Mouse (Mus musculus): ENCODE measurements around the gene Drc1. TPM values are rescaled to one million over a fixed set of nuclear protein-coding genes. Genes with fewer than 3 reads are reported as not detected.

Gene Drc1
- under 1 TPM; 0.24 to 0.98 TPM for total RNA-seq (2021)
- long read RNA-seq, experiment 1, partial matches to known transcripts: 0 of 4 reads
- long read RNA-seq, experiment 1, other reads (novel, unspliced or antisense): 4 of 4 reads
- long read RNA-seq, experiment 2: 0 reads

DNA sequence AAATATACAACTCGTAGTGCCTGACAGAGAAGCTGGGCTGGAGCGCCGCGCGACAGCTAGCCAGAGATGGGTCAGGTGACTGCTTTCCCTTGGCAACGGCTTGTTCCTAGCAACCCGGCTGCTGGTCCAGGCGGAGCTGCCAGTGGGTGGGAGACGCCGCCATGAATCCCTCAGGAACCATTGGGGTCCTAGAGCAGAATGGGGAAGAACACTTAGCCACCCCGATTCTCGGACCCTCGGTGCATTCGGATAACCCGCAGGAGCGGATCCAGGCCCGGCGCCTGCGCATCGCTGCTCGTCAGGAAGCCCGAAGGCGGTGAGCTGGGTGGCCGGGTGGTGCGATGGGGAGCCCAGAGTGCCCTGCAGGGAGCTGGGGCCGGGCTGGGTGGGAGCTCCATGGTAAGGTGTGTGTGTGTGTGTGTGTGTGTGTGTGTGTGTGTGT lies at the start of gene Drc1:
Gene Drc1, plus strand, starts transcription at position 98 of the 442 bp plus-strand sequence.
- intact Hi-C loops (cut with DNase I): no loop called here
- peak; percentile 40 to 58 for DNase-seq

GRCm38 (mm10) chr5:30231891-30232270 lies 49.3 kb upstream of the Drc1 start:
- no peak for DNase-seq
- intact Hi-C loops (cut with DNase I): no loop called here

DNA sequence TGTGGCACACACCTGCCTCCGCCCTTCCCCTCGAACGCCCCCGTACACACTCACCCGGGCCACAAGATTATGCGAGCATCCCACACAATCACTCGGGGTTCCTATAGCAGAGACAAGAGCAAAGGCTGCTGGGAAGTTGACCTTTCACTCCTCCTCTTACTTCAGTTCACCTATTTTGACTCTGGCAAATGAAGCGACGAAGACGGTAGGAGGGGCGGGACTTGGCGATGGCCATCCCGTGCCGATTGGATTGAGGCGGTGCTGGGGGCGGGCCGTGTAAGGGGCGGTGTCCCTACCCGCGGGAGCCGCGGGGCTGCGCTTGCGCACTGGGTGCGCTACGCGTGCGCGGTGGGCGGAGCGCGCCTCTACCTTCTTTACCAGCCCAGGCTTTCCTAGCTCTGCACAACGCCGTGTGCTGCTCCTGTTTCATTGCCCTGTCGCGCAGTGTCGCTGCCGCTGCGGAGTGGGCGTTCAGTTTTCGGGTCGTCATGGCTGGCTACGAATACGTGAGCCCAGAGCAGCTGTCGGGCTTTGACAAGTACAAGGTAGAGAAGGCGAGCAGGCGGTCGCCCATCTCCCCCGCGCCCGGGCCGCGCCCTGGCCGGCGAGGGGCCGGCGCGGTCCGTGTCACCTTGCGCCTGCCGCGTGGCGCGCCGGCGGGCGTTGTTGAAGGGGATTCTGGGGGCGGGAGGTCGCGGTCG lies 48.8 kb upstream of the Drc1 start, which contains the start of gene Selenoi:
Gene Selenoi, plus strand, starts transcription at position 311 of the 701 bp plus-strand sequence.
- peak; percentile 98 to 99 for DNase-seq
- intact Hi-C loops (cut with DNase I): no loop called here

GRCm38 (mm10) chr5:30233042-30233441 lies 48.1 kb upstream of the Drc1 start:
- intact Hi-C loops (cut with DNase I): no loop called here
- DNase-seq: no peak

- intact Hi-C loops (cut with DNase I): no loop called here
- DNase-seq: no peak
Observed at GRCm38 (mm10) chr5:30233979-30234378, 47.2 kb upstream of the Drc1 start.

DNA sequence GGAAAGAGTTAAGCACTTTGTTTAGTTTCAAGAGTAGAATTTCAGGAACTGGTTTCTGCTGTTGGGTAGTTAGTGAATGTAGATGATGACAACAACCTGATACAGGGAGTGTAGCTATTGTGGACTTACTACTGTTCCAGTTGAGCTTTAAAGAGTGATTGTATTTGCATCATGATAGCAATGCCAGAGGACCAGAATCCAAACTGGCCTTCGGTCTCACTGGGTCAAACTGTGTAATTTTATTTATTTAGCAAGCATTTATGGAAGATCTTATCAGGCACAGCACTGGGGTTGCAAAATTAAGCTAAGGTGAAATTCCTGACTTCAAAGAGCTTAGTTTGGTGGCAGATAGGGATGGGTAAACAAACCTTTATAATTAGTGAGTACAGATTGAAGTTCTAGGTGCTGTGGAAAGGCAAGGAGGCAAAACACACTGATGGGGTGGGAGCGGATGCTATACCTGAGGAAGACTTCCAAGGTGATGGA lies 45.5 kb upstream of the Drc1 start:
- no peak for DNase-seq
- intact Hi-C loops (cut with DNase I): no loop called here

GRCm38 (mm10) chr5:30238533-30238932 lies 42.7 kb upstream of the Drc1 start:
- intact Hi-C loops (cut with DNase I): no loop called here
- DNase-seq: no peak

DNA sequence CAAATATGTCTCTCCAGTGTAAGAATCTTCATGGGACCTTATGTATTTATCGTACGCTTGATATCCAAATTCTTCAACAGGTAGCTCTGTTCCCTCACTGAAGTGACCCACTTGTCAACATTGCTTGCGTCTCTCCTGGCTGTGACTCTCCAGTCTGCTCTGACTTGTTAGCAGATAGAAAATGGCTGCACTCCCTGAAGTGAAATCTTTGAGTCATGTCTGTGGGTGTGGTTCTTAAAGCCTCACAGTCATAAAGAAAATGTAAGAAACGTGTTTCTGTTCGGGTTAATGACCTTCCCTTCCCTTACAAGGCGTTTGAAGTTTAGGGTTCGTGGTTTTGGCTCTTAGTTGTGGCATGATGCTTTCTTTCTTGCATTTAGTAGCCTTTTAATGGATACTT lies 40.6 kb upstream of the Drc1 start:
- intact Hi-C loops (cut with DNase I): no loop called here
- DNase-seq: no peak

DNA sequence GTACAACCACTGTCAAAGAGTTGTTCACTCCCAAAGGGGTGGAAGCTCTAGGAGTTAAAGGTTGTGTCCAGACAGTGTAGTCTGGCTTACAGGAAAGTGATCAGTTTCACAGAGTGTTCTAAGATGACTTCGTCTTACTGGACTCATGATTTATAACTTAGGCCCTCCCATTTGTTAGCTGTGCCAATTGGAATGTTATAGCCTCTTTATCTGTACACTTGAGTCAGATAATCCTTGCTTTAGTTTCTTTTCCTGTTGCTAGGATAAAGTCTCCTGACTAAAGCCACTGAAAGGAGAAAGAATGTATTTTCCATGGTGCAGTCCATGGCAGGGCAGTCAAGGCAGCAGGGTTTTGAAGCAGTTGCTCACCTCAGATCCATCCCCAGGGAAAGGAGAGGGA lies 38.8 kb upstream of the Drc1 start:
- DNase-seq: no peak
- intact Hi-C loops (cut with DNase I): no loop called here

GRCm38 (mm10) chr5:30243741-30244140 lies 37.4 kb upstream of the Drc1 start:
- DNase-seq: peak; percentile 3 to 16
- intact Hi-C loops (cut with DNase I): no loop called here

- no peak for DNase-seq
- intact Hi-C loops (cut with DNase I): no loop called here
Observed at GRCm38 (mm10) chr5:30245861-30246416, 35.2 kb upstream of the Drc1 start.

- peak in 1 of 2 experiments; percentile 5 for DNase-seq
- intact Hi-C loops (cut with DNase I): no loop called here
Observed at GRCm38 (mm10) chr5:30247666-30248065, 33.5 kb upstream of the Drc1 start.

GRCm38 (mm10) chr5:30255567-30256354 lies 25.4 kb upstream of the Drc1 start:
- intact Hi-C loops (cut with DNase I): no loop called here

DNA sequence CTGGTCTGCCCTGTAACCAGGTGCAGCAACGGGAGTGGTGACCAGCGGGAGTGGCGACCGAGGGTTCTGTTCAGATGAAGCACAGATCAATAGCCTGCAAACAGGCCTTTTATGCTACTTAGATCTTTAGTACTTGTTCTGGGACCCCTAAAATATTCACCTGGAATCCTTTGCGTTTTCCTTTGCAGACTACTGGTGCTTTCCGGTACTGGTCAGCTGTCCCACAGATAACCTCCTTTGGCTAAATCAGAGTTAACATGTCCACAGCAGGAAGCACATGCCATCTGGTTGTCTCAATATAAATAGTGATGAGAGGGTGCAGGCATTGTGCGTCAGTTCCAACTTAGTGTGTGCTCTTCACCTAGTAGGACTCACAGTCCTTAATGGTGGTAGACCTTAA lies 22.4 kb upstream of the Drc1 start:
- intact Hi-C loops (cut with DNase I): no loop called here
- no peak for DNase-seq

More at GRCm38 (mm10) chr5:30255567-30256354, 25.4 kb upstream of the Drc1 start:
- DNase-seq: no peak

DNA sequence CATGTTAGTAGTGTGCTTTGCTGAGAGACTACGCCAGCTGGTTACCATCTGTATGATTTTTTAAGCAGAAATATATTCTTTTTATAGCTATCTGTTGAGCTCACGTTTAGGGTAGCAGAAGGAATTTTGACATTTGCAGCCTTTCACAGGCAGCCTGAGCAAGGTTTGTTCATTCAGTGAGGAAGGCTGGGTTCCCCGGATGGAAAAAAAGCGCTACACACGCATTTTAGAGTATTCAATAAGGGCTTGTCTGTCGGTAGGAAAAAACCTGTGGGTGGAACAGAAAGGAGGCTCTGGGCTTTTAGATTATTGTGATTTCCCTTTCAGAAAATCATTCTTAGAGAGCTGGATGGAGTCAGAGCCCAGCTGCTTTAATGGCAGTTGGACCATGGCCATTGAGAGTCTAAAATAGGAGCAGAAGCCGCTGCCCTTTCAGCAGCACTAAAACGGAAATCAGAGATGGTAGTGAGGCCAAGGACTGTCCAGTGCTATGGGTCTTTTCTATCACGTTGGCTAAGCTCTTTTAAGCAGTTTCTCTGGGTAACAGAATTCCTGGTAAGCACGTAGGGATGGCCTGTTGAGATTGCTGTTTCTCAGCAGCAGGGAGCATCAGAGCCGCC lies 10.5 kb upstream of the Drc1 start:
- DNase-seq: peak; percentile 13 to 38
- intact Hi-C loops (cut with DNase I): no loop called here

DNA sequence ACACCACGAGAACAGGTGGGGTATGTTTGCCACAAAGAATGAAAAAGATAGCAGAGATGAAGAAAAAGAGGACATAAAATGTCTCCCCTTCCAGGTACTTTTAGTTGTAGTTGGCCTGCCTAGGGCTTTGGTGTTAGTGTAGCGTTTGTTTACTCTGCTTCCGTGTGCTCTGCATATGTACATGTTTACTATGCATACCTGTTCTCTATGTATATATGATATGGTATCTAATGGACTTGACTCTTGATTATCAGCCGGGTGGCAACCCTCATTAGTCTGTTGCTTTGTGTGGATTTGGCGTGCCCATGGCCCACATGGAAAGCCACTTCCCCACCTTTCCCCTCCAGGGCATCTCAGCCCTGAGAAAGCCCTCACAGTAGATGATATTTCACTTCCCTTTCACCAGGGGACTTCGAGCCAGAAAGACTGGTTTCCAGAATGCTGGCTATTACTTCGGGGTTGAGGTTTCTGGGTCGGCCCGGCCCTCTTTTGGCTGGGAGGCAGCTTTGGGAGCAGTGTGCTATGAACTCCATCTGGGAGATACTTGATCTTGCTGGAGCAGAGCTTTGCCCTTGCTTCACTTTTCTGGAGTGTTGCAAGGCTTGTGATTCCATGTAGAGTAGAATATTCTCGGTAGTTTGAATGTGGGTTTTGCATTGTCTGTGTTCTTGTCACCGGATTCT lies 9.4 kb upstream of the Drc1 start:
- DNase-seq: peak; percentile 28 to 36
- intact Hi-C loops (cut with DNase I): no loop called here

GRCm38 (mm10) chr5:30276361-30276760 lies 4.8 kb upstream of the Drc1 start:
- intact Hi-C loops (cut with DNase I): no loop called here
- DNase-seq: no peak

GRCm38 (mm10) chr5:30278952-30279351 lies 2.2 kb upstream of the Drc1 start:
- intact Hi-C loops (cut with DNase I): no loop called here
- DNase-seq: no peak

DNA sequence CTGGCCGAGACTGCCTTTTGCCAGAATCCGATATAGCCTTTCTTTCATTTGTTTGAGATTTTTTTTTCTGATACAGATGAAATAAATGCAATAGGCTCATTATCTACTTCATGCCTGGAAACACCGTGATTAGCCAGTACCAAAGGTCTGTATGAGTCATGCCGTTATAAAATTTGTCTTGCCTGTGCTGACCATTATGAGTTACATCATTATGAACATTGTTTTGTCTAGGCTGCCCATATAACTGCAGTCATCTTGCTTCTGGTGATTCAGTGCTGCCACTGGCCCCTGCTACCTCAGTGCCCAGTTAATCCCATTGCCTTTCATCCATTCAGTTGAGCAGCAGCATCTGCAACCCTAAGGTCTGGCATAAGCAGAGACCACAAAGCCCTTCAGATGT lies 1.7 kb upstream of the Drc1 start:
- no peak for DNase-seq
- intact Hi-C loops (cut with DNase I): no loop called here

- intact Hi-C loops (cut with DNase I): no loop called here
Observed at GRCm38 (mm10) chr5:30280864-30281263, 324 bp upstream of the Drc1 start.

More at GRCm38 (mm10) chr5:30280864-30281263, 324 bp upstream of the Drc1 start:
- DNase-seq: no peak

Measured in heart, postnatal 14 days (tissue).